Mouse (Mus musculus): ENCODE measurements around the gene Arsg. TPM values are rescaled to one million over a fixed set of nuclear protein-coding genes. Genes with fewer than 3 reads are reported as not detected.

The Arsg gene
- polyA plus RNA-seq, 1 experiment from 2014 or later = 1.9 TPM

GRCm38 (mm10) chr11:109470921-109471861 is 2.0 kb upstream of the Arsg start:
- 29% methylated on average over 15 of the region's 15 CpGs for WGBS
- H3K4me2 ChIP-seq (ENCODE audit: low read depth, low read length) = peak overlapping the region; percentile 23
- H3K9ac ChIP-seq (replicated peaks; ENCODE audit: low read length) = no peak overlapping the region
- peak; percentile 37 for DNase-seq (ENCODE audit: low spot score)
- H3K4me3 ChIP-seq (ENCODE audit: low read depth, low read length) = peak overlapping the region; percentile 21
- H3K36me3 ChIP-seq (replicated peaks; ENCODE audit: control insufficient read depth, insufficient read depth, low read depth, low read length) = no peaks in the 10 kb centered on the region
- no peak for ATAC-seq (replicated peaks; ENCODE audit: insufficient number of reproducible peaks, low FRiP score, low TSS enrichment, low read depth)
- 0 out of 2 replicates have a peak, but pooled peaks cover 5% of the 10 kb centered on the region for H3K27me3 ChIP-seq (ENCODE audit: control insufficient read depth, insufficient read depth, low read length)
- H3K27ac ChIP-seq (replicated peaks; ENCODE audit: low read depth, low read length) = no peak overlapping the region
- no peaks in the 10 kb centered on the region for H3K9me3 ChIP-seq (replicated peaks; ENCODE audit: control insufficient read depth, low read length)
- peaks cover 3% of the 10 kb centered on the region; the same call in 1 of the 2 replicates for H3K4me1 ChIP-seq (ENCODE audit: control insufficient read depth, insufficient read depth, low read length)

- peaks cover 3% of the 10 kb centered on the region; the same call in 1 of the 2 replicates for H3K4me1 ChIP-seq (ENCODE audit: control insufficient read depth, insufficient read depth, low read length)
Observed at GRCm38 (mm10) chr11:109472171-109472691, 943 bp upstream of the Arsg start.

GRCm38 (mm10) chr11:109472821-109473170 is 378 bp upstream of the Arsg start:
- ATAC-seq (replicated peaks; ENCODE audit: insufficient number of reproducible peaks, low FRiP score, low TSS enrichment, low read depth) (no peak), DNase-seq (ENCODE audit: low spot score) (no peak)
- Histone ChIP-seq H3K9ac (replicated peaks; ENCODE audit: low read length) (peak overlapping the region; percentile 77), H3K27ac (replicated peaks; ENCODE audit: low read depth, low read length) (no peak overlapping the region), H3K9me3 (replicated peaks; ENCODE audit: control insufficient read depth, low read length) (no peaks in the 10 kb centered on the region), H3K4me1 (ENCODE audit: control insufficient read depth, insufficient read depth, low read length) (peaks cover 3% of the 10 kb centered on the region; the same call in 1 of the 2 replicates), H3K27me3 (ENCODE audit: control insufficient read depth, insufficient read depth, low read length) (0 out of 2 replicates have a peak, but pooled peaks cover 5% of the 10 kb centered on the region), H3K36me3 (replicated peaks; ENCODE audit: control insufficient read depth, insufficient read depth, low read depth, low read length) (no peaks in the 10 kb centered on the region), H3K4me3 (ENCODE audit: low read depth, low read length) (peak overlapping the region; percentile 80), H3K4me2 (ENCODE audit: low read depth, low read length) (peak overlapping the region; percentile 98)
- 2% methylated on average over 12 of the region's 13 CpGs for WGBS

More at GRCm38 (mm10) chr11:109472171-109472691, 943 bp upstream of the Arsg start:
- ATAC-seq (replicated peaks; ENCODE audit: insufficient number of reproducible peaks, low FRiP score, low TSS enrichment, low read depth) (no peak; the same call in 1 of the 2 replicates), DNase-seq (ENCODE audit: low spot score) (peak; percentile 63)
- 0 out of 2 replicates have a peak, but pooled peaks cover 5% of the 10 kb centered on the region for H3K27me3 ChIP-seq (ENCODE audit: control insufficient read depth, insufficient read depth, low read length)
- H3K4me2 ChIP-seq (ENCODE audit: low read depth, low read length) = peak overlapping the region; percentile 98
- under 1% methylated on average over 33 of the region's 33 CpGs for WGBS
- H3K4me3 ChIP-seq (ENCODE audit: low read depth, low read length) = peak overlapping the region; percentile 80
- H3K9me3 ChIP-seq (replicated peaks; ENCODE audit: control insufficient read depth, low read length) = no peaks in the 10 kb centered on the region
- H3K27ac ChIP-seq (replicated peaks; ENCODE audit: low read depth, low read length) = no peak overlapping the region
- peak overlapping the region; percentile 53 for H3K9ac ChIP-seq (replicated peaks; ENCODE audit: low read length)
- H3K36me3 ChIP-seq (replicated peaks; ENCODE audit: control insufficient read depth, insufficient read depth, low read depth, low read length) = no peaks in the 10 kb centered on the region

- DNase-seq (ENCODE audit: low spot score) (peak; percentile 67), ATAC-seq (replicated peaks; ENCODE audit: insufficient number of reproducible peaks, low FRiP score, low TSS enrichment, low read depth) (no peak)
- WGBS = 8% methylated on average over 14 of the region's 14 CpGs
- Histone ChIP-seq H3K27me3 (ENCODE audit: control insufficient read depth, insufficient read depth, low read length) (0 out of 2 replicates have a peak, but pooled peaks cover 5% of the 10 kb centered on the region), H3K4me1 (ENCODE audit: control insufficient read depth, insufficient read depth, low read length) (peaks cover 3% of the 10 kb centered on the region; the same call in 1 of the 2 replicates), H3K36me3 (replicated peaks; ENCODE audit: control insufficient read depth, insufficient read depth, low read depth, low read length) (no peaks in the 10 kb centered on the region), H3K27ac (replicated peaks; ENCODE audit: low read depth, low read length) (peak overlapping the region; percentile 78), H3K9me3 (replicated peaks; ENCODE audit: control insufficient read depth, low read length) (no peaks in the 10 kb centered on the region), H3K4me2 (ENCODE audit: low read depth, low read length) (peak overlapping the region; percentile 98), H3K4me3 (ENCODE audit: low read depth, low read length) (peak overlapping the region; percentile 80), H3K9ac (replicated peaks; ENCODE audit: low read length) (peak overlapping the region; percentile 77)
Observed at GRCm38 (mm10) chr11:109474086-109474742, 1.0 kb downstream of the Arsg start.

- WGBS = 81% methylated on average over 13 of the region's 13 CpGs
- H3K4me1 ChIP-seq (ENCODE audit: control insufficient read depth, insufficient read depth, low read length) = peaks cover 3% of the 10 kb centered on the region; the same call in 1 of the 2 replicates
Observed at GRCm38 (mm10) chr11:109474836-109475235, 1.7 kb downstream of the Arsg start.

GRCm38 (mm10) chr11:109475717-109476116 is 2.5 kb downstream of the Arsg start:
- no peak overlapping the region for H3K4me3 ChIP-seq (ENCODE audit: low read depth, low read length)
- 0 out of 2 replicates have a peak, but pooled peaks cover 5% of the 10 kb centered on the region for H3K27me3 ChIP-seq (ENCODE audit: control insufficient read depth, insufficient read depth, low read length)
- ATAC-seq (replicated peaks; ENCODE audit: insufficient number of reproducible peaks, low FRiP score, low TSS enrichment, low read depth) = no peak
- no peak for DNase-seq (ENCODE audit: low spot score)
- no peak overlapping the region for H3K4me2 ChIP-seq (ENCODE audit: low read depth, low read length)
- 66% methylated on average over 4 of the region's 4 CpGs for WGBS
- no peak overlapping the region for H3K27ac ChIP-seq (replicated peaks; ENCODE audit: low read depth, low read length)
- peaks cover 3% of the 10 kb centered on the region; the same call in 1 of the 2 replicates for H3K4me1 ChIP-seq (ENCODE audit: control insufficient read depth, insufficient read depth, low read length)
- H3K9ac ChIP-seq (replicated peaks; ENCODE audit: low read length) = no peak overlapping the region
- no peaks in the 10 kb centered on the region for H3K9me3 ChIP-seq (replicated peaks; ENCODE audit: control insufficient read depth, low read length)
- no peaks in the 10 kb centered on the region for H3K36me3 ChIP-seq (replicated peaks; ENCODE audit: control insufficient read depth, insufficient read depth, low read depth, low read length)

More at GRCm38 (mm10) chr11:109474836-109475235, 1.7 kb downstream of the Arsg start:
- ATAC-seq (replicated peaks; ENCODE audit: insufficient number of reproducible peaks, low FRiP score, low TSS enrichment, low read depth) = no peak
- H3K4me2 ChIP-seq (ENCODE audit: low read depth, low read length) = no peak overlapping the region
- H3K9ac ChIP-seq (replicated peaks; ENCODE audit: low read length) = no peak overlapping the region
- H3K4me3 ChIP-seq (ENCODE audit: low read depth, low read length) = no peak overlapping the region
- no peak overlapping the region for H3K27ac ChIP-seq (replicated peaks; ENCODE audit: low read depth, low read length)
- H3K36me3 ChIP-seq (replicated peaks; ENCODE audit: control insufficient read depth, insufficient read depth, low read depth, low read length) = no peaks in the 10 kb centered on the region
- H3K27me3 ChIP-seq (ENCODE audit: control insufficient read depth, insufficient read depth, low read length) = 0 out of 2 replicates have a peak, but pooled peaks cover 5% of the 10 kb centered on the region
- DNase-seq (ENCODE audit: low spot score) = no peak
- H3K9me3 ChIP-seq (replicated peaks; ENCODE audit: control insufficient read depth, low read length) = no peaks in the 10 kb centered on the region

- Histone ChIP-seq H3K9ac (replicated peaks; ENCODE audit: low read length) (no peak overlapping the region), H3K36me3 (replicated peaks; ENCODE audit: control insufficient read depth, insufficient read depth, low read depth, low read length) (no peaks in the 10 kb centered on the region), H3K27ac (replicated peaks; ENCODE audit: low read depth, low read length) (no peak overlapping the region), H3K4me2 (ENCODE audit: low read depth, low read length) (no peak overlapping the region), H3K4me1 (ENCODE audit: control insufficient read depth, insufficient read depth, low read length) (peaks cover 3% of the 10 kb centered on the region; the same call in 1 of the 2 replicates), H3K4me3 (ENCODE audit: low read depth, low read length) (no peak overlapping the region), H3K9me3 (replicated peaks; ENCODE audit: control insufficient read depth, low read length) (no peaks in the 10 kb centered on the region), H3K27me3 (ENCODE audit: control insufficient read depth, insufficient read depth, low read length) (0 out of 2 replicates have a peak, but pooled peaks cover 5% of the 10 kb centered on the region)
- ATAC-seq (replicated peaks; ENCODE audit: insufficient number of reproducible peaks, low FRiP score, low TSS enrichment, low read depth) (no peak), DNase-seq (ENCODE audit: low spot score) (no peak)
- WGBS = 38% methylated on average over 2 of the region's 2 CpGs
Observed at GRCm38 (mm10) chr11:109476241-109476640, 3.1 kb downstream of the Arsg start.
